Mouse (Mus musculus): ENCODE measurements around the gene Fbxw14.
"Not testable (repeated sequence)": the region's sequence is repeated elsewhere in the genome, so short reads cannot be mapped to it uniquely, and the experiment has no call there.

Fbxw14 gene

DNA sequence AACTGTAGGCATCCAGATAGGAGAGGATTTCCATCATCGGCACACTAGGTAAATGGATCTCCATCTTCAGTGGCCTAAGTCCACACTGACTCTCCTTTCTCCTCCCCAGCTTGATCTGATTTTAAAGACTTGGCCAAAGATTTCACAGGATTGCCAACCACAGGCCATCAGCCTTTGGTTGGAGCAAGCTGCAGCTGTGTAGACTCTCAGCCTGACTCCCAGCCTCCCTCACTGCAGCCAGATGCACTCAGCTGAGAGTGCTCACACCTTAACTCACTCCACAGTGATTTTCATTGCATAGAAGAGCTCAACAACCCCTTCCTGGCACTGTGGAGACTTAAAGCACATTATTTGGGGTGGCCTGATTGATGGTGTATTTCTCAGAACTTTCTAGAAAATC lies at the start of gene Fbxw14:
TSS of gene Fbxw14 (minus strand) at position 101 of the 400 bp plus-strand sequence.
- in situ Hi-C loops (cut with MboI, MseI) = not testable (repeated sequence)

DNA sequence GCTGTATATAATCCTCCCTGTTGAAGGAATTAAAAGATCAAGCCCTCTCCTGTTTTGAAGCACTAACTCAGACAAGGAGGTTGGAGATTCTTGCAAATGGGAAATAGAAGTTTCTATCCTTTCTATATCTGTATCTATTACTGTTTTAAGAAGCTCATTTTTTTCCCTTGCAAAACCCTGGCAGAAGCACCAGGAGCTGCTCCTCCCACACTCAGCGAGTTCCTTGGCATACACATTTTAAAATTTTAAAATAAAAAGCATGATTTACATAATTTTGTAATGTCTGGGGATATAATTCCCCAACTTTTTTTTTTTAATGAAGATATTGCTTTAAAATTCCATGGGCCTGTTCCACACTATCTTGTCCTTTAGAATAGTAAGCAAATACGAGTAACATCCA lies 24.4 kb downstream of the Fbxw14 start:
- in situ Hi-C loops (cut with MboI, MseI) = no loop called here

DNA sequence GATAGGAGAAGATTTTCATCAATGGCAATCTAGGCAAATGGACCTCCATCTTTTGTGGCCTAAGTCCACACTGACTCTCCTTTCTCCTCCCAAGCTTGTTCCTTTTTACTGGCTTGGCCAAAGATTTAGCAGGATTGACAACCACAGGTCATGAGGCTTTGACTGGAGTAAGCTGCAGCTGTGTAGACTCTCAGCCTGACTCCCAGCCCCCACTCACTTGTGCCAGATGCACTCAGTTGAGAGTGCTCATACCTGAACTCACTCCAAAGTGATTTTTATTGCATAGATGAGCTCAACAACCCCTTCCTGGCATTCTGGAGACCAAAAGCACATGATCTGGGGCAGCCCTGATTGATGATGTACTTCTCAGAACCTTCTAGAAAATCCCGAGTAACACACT lies 52.8 kb downstream of the Fbxw14 start, which contains the start of gene Fbxw20:
TSS of gene Fbxw20 (minus strand) at position 101 of the 400 bp plus-strand sequence.
- in situ Hi-C loops (cut with MboI, MseI) = no loop called here

All from T-helper 2 cell (primary cell).